Mouse (Mus musculus) testis, adult 2 months (tissue): Measurements from ENCODE around the gene Gm49368. TPM values are rescaled to one million over a fixed set of nuclear protein-coding genes. Genes with fewer than 3 reads are reported as not detected.

Experiments used
- H3K27ac ChIP-seq: fragments of 200-500 bp; 2 replicates; pipeline ENCODE4 v1.5.1; 2012; ENCODE audit warnings: low read depth, low read length; ENCODE audit not compliant: control insufficient read depth, insufficient read depth
- H3K27me3 ChIP-seq: fragments of 200-500 bp; 2 replicates; pipeline ENCODE4 v1.6.1; 2012; ENCODE audit warnings: mild to moderate bottlenecking, low read length, moderate library complexity; ENCODE audit not compliant: control insufficient read depth, insufficient read depth
- H3K36me3 ChIP-seq: fragments of 200-500 bp; 2 replicates; pipeline ENCODE4 v1.6.1; 2012; ENCODE audit warnings: mild to moderate bottlenecking, low read length; ENCODE audit not compliant: control insufficient read depth, insufficient read depth
- H3K4me1 ChIP-seq: fragments of 200-500 bp; 2 replicates; pipeline ENCODE4 v1.6.1; 2012; ENCODE audit warnings: low read length; ENCODE audit not compliant: control insufficient read depth, insufficient read depth
- H3K4me3 ChIP-seq: fragments of 200-500 bp; 2 replicates; pipeline ENCODE4 v1.5.1; 2012; ENCODE audit warnings: low read depth, mild to moderate bottlenecking, low read length, moderate library complexity, mixed read lengths; ENCODE audit not compliant: control insufficient read depth
- CTCF ChIP-seq: fragments of 200-500 bp; IDR thresholded peaks from 2 replicates; pipeline ENCODE4 v1.5.1; 2012; ENCODE audit warnings: low read depth, mild to moderate bottlenecking, inconsistent platforms, low read length, moderate library complexity; ENCODE audit not compliant: control insufficient read depth, insufficient read depth, insufficient replicate concordance
- POLR2A ChIP-seq: fragments of 200-500 bp; IDR thresholded peaks from 2 replicates; pipeline ENCODE4 v1.6.1; 2012; ENCODE audit warnings: low read depth, mild to moderate bottlenecking, inconsistent platforms, low read length, moderate library complexity; ENCODE audit not compliant: control insufficient read depth
- polyA plus RNA-seq: library from polyadenylated mRNA; depleted of rRNA; stranded (reverse); fragments of >200 nt; gene quantifications from 2 replicates; pipeline ENCODE4 v1.2.3, GENCODE M21; 2012; rRNA removed

The Gm49368 gene
- polyA plus RNA-seq, 1 experiment = not detected

GRCm38 (mm10) chr7:128164001-128164400 is 101.5 kb downstream of the Gm49368 start:
- no peak overlapping the region for H3K4me3 ChIP-seq
- H3K4me1 ChIP-seq = no peaks in the 10 kb centered on the region
- H3K27ac ChIP-seq = no peak overlapping the region
- no peaks in the 10 kb centered on the region for H3K36me3 ChIP-seq
- TF ChIP-seq POLR2A (no peak), CTCF (no peak)
- H3K27me3 ChIP-seq = no peaks in the 10 kb centered on the region

DNA sequence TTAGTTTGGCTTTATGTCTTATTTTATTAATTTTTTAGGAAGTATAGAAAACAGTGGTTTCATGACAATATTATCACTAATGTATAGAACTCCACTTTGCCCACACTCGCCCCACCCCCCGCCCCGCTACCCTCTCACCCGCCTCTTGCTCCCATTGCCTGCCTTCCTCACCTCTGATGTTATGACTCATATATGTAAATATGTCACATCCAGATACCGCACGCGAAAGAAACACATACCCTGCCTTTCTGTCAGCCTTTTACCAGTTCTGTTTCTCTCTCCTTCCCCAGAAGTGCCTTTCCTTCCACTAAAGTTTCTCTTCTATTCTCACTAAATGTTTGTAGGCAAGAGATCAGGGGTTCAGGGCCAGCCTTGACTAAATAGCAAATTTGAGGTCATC is 103.9 kb downstream of the Gm49368 start:
- TF ChIP-seq CTCF (no peak), POLR2A (no peak)
- no peaks in the 10 kb centered on the region for H3K4me1 ChIP-seq
- H3K36me3 ChIP-seq = no peaks in the 10 kb centered on the region
- H3K27ac ChIP-seq = no peak overlapping the region
- H3K4me3 ChIP-seq = no peak overlapping the region
- no peaks in the 10 kb centered on the region for H3K27me3 ChIP-seq

- Histone ChIP-seq H3K36me3 (no peaks in the 10 kb centered on the region), H3K4me1 (no peaks in the 10 kb centered on the region), H3K27me3 (no peaks in the 10 kb centered on the region), H3K27ac (no peak overlapping the region), H3K4me3 (no peak overlapping the region)
- no peak for TF ChIP-seq POLR2A
- TF ChIP-seq CTCF = no peak
Observed at GRCm38 (mm10) chr7:128169996-128170395, 107.5 kb downstream of the Gm49368 start.

Other genes with a start within 250 kb of the Gm49368 start
- gene Stx4a, start 238.4 kb upstream of the Gm49368 start, polyA plus RNA-seq = 18.3 and 19.4 TPM in 2 replicates
- 2.2 and 2.4 TPM in 2 replicates for gene Stx1b, start 238.1 kb upstream of the Gm49368 start, polyA plus RNA-seq
- 57.9 and 60.3 TPM in 2 replicates for gene Zfp646, start 186.5 kb upstream of the Gm49368 start, polyA plus RNA-seq
- gene Zfp668, start 185.9 kb upstream of the Gm49368 start, polyA plus RNA-seq = 3.2 TPM in 2 replicates
- gene Prss53, start 171.7 kb upstream of the Gm49368 start, polyA plus RNA-seq = 0.76 and 0.88 TPM in 2 replicates
- gene Gm21974, start 167.2 kb upstream of the Gm49368 start, polyA plus RNA-seq = not detected in 2 replicates
- 29.3 and 39.0 TPM in 2 replicates for gene Vkorc1, start 167.1 kb upstream of the Gm49368 start, polyA plus RNA-seq
- 7.9 and 10.6 TPM in 2 replicates for gene Bckdk, start 158.6 kb upstream of the Gm49368 start, polyA plus RNA-seq
- gene Kat8, start 150.2 kb upstream of the Gm49368 start, polyA plus RNA-seq = 98.4 and 105 TPM in 2 replicates
- 0.26 and 4.0 TPM in 2 replicates for gene Prss8, start 132.6 kb upstream of the Gm49368 start, polyA plus RNA-seq
- 5.9 and 6.3 TPM in 2 replicates for gene Prss36, start 116.0 kb upstream of the Gm49368 start, polyA plus RNA-seq
- 271 and 306 TPM in 2 replicates for gene Fus, start 95.2 kb upstream of the Gm49368 start, polyA plus RNA-seq
- gene Pycard, start 68.8 kb upstream of the Gm49368 start, polyA plus RNA-seq = 2.9 and 3.1 TPM in 2 replicates
- 0.25 and 0.32 TPM in 2 replicates for gene Trim72, start 58.7 kb upstream of the Gm49368 start, polyA plus RNA-seq
- 0.25 and 0.55 TPM in 2 replicates for gene Itgam, start within 50 bp of the Gm49368 start, polyA plus RNA-seq
- 0.16 and 0.24 TPM in 2 replicates for gene Itgax, start 66.9 kb downstream of the Gm49368 start, polyA plus RNA-seq
- 21.1 and 21.4 TPM in 2 replicates for gene Itgad, start 91.7 kb downstream of the Gm49368 start, polyA plus RNA-seq
- 0.35 and 0.52 TPM in 2 replicates for gene Cox6a2, start 143.7 kb downstream of the Gm49368 start, polyA plus RNA-seq
- gene Armc5, start 174.7 kb downstream of the Gm49368 start, polyA plus RNA-seq = 11.4 and 12.1 TPM in 2 replicates
- 8.1 and 9.5 TPM in 2 replicates for gene 9130023H24Rik, start 175.3 kb downstream of the Gm49368 start, polyA plus RNA-seq
- 3.7 and 5.2 TPM in 2 replicates for gene Tgfb1i1, start 184.1 kb downstream of the Gm49368 start, polyA plus RNA-seq
- gene Slc5a2, start 203.0 kb downstream of the Gm49368 start, polyA plus RNA-seq = 1.2 and 2.0 TPM in 2 replicates
- gene BC017158, start 235.5 kb downstream of the Gm49368 start, polyA plus RNA-seq = 10.0 and 10.8 TPM in 2 replicates